Mouse (Mus musculus) limb, embryonic 15.5 days (tissue): Measurements from ENCODE around the gene Mfsd6. TPM values are rescaled to one million over a fixed set of nuclear protein-coding genes. Genes with fewer than 3 reads are reported as not detected.

ENCODE experiments used
- ATAC-seq: fragments of 200-750 bp; cut with Nextera tagmentation; 2 replicates; pipeline ENCODE4 v1.8.0; 2017; ENCODE audit warnings: low read depth, moderate TSS enrichment; ENCODE audit not compliant: insufficient number of reproducible peaks, low FRiP score, low TSS enrichment
- H3K27ac ChIP-seq: fragments of 300-500 bp; sonication (generic); 2 replicates; pipeline ENCODE4 v1.5.1; 2015; ENCODE audit warnings: moderate library complexity, mild to moderate bottlenecking, inconsistent platforms
- H3K27me3 ChIP-seq: fragments of 300-500 bp; sonication (generic); 2 replicates; pipeline ENCODE4 v1.6.1; 2015; ENCODE audit warnings: inconsistent platforms
- H3K36me3 ChIP-seq: fragments of 300-500 bp; sonication (generic); 2 replicates; pipeline ENCODE4 v1.6.1; 2015; ENCODE audit warnings: inconsistent platforms
- H3K4me1 ChIP-seq: fragments of 300-500 bp; sonication (generic); 2 replicates; pipeline ENCODE4 v1.6.1; 2015; ENCODE audit warnings: inconsistent platforms
- H3K4me2 ChIP-seq: fragments of 300-500 bp; sonication (generic); 2 replicates; pipeline ENCODE4 v1.6.1; 2015; ENCODE audit warnings: mild to moderate bottlenecking, inconsistent platforms
- H3K4me3 ChIP-seq: fragments of 300-500 bp; sonication (generic); 2 replicates; pipeline ENCODE4 v1.5.1; 2015; ENCODE audit warnings: mild to moderate bottlenecking, inconsistent platforms
- H3K9ac ChIP-seq: fragments of 300-500 bp; sonication (generic); 2 replicates; pipeline ENCODE4 v1.6.1; 2015; ENCODE audit warnings: inconsistent platforms
- H3K9me3 ChIP-seq: fragments of 300-500 bp; sonication (generic); 2 replicates; pipeline ENCODE4 v1.6.1; 2016; ENCODE audit warnings: inconsistent platforms
- WGBS: fragments of 180-500 bp; shearing (Covaris S2); methylation state at CpG from one replicate; pipeline ENCODE4 v1.1.7; 2015; 5-methylcytosine and 5-hydroxymethylcytosine counted together
- polyA plus RNA-seq: library from polyadenylated mRNA; unstranded; fragments of >200 nt; fragmentation: Nextera tagmentation; extraction: Ambion mirVana; gene quantifications from 2 replicates; pipeline ENCODE4 v1.2.1, GENCODE M21; 2015

Mfsd6 gene
- polyA plus RNA-seq = 4.3 and 4.9 TPM in 2 replicates

GRCm38 (mm10) chr1:52727056-52727900 is at the start of gene Mfsd6:
Mfsd6 (minus strand) TSS chr1:52727462.
- Histone ChIP-seq H3K9me3 (no peaks in the 10 kb centered on the region), H3K27me3 (peaks cover 12% of the 10 kb centered on the region), H3K4me1 (peaks cover 14% of the 10 kb centered on the region), H3K4me3 (peak within 1 kb of the TSS; percentile 73), H3K27ac (0 out of 2 replicates have a peak within 1 kb of the TSS, but pooled peaks have one; percentile 27), H3K9ac (peak within 1 kb of the TSS; percentile 50), H3K4me2 (peak within 1 kb of the TSS; percentile 99), H3K36me3 (no peaks in the 10 kb centered on the region)
- 2% methylated on average over 39 of the region's 63 CpGs for WGBS
- 0 out of 2 replicates have a peak, but pooled peaks have one; percentile 24 for ATAC-seq

- 0 out of 2 replicates have a peak, but pooled peaks cover 3% of the 10 kb centered on the region for H3K4me1 ChIP-seq
- H3K4me2 ChIP-seq = no peak overlapping the region
- 72% methylated on average over 7 of the region's 7 CpGs for WGBS
- H3K27me3 ChIP-seq = no peaks in the 10 kb centered on the region
- no peak for ATAC-seq
- no peaks in the 10 kb centered on the region for H3K36me3 ChIP-seq
- H3K9ac ChIP-seq = no peak overlapping the region
- H3K4me3 ChIP-seq = no peak overlapping the region
- H3K9me3 ChIP-seq = no peaks in the 10 kb centered on the region
- no peak overlapping the region for H3K27ac ChIP-seq
Measured at GRCm38 (mm10) chr1:52765176-52766111, 38.2 kb upstream of the Mfsd6 start.

DNA sequence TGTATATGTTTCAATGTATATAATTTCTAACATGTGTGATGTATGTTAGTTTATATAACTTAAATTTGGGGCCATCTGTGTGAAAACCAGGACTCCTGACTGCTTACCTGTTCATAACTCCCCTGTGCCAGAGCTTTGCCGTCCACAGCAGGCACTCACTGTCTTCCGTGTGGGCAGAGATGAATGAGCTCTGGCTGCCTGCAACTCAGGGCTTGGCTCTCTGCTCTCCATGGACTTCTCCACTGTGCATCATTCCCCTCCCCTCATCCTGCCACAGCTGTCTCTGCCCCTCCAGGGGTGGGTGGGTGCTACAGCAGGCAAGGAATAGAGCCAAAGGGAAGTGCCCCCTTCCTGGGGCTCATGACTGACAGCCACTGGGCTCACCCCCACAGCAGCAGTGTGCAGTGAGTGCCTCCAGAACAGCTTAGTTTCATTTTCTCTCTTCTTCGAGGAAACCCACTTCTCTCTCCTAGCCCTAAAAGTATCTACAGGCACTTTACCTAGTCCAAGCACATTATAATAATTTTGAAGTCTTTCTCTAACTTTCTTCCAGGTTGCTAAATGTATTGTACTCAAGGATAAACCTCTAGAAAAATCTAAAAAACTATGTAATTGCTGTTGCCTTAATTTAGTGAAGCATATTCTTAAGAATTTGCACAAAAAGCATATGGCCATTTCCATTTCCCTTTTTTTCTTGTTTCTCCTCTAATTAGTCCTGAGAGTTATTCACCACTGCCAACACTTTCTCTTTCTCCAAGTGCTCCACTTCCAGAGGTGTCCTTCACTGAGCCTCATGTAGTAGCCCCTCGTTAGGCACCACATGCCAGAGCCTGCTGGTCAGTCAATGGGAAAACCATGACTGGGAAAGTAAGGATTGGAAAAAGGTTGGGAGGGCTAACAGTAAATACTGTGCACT is 36.9 kb upstream of the Mfsd6 start:
- H3K4me2 ChIP-seq = no peak overlapping the region
- no peak overlapping the region for H3K27ac ChIP-seq
- ATAC-seq = no peak
- 46% methylated on average over 4 of the region's 4 CpGs for WGBS
- no peaks in the 10 kb centered on the region for H3K27me3 ChIP-seq
- H3K4me3 ChIP-seq = no peak overlapping the region
- H3K4me1 ChIP-seq = 0 out of 2 replicates have a peak, but pooled peaks cover 3% of the 10 kb centered on the region
- H3K9ac ChIP-seq = no peak overlapping the region
- H3K9me3 ChIP-seq = no peaks in the 10 kb centered on the region
- no peaks in the 10 kb centered on the region for H3K36me3 ChIP-seq

DNA sequence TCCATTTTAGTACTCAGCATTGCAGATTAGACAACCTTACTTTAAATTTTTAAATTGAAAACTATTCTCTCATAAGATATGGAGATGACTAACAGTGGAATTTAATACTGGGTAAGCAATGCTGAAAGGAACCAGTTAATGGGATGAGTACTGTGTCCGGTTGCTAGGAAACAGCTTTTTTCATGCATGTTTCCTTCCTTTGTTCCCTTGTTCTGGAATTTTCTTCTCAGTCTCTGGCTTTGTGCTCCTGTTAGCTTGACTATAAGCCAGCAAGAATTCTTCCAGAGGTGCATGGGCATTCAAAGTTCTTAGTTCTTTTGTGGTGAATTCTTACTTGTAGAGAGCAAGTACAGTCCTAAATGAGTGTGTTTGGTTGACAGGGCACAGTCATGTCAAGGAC is 30.9 kb upstream of the Mfsd6 start:
- Histone ChIP-seq H3K9ac (no peak overlapping the region), H3K4me1 (no peaks in the 10 kb centered on the region), H3K4me3 (no peak overlapping the region), H3K4me2 (no peak overlapping the region), H3K27me3 (no peaks in the 10 kb centered on the region), H3K36me3 (no peaks in the 10 kb centered on the region), H3K9me3 (no peaks in the 10 kb centered on the region), H3K27ac (no peak overlapping the region)
- ATAC-seq = no peak
- WGBS = 76% methylated on average over 1 of the region's 1 CpGs

DNA sequence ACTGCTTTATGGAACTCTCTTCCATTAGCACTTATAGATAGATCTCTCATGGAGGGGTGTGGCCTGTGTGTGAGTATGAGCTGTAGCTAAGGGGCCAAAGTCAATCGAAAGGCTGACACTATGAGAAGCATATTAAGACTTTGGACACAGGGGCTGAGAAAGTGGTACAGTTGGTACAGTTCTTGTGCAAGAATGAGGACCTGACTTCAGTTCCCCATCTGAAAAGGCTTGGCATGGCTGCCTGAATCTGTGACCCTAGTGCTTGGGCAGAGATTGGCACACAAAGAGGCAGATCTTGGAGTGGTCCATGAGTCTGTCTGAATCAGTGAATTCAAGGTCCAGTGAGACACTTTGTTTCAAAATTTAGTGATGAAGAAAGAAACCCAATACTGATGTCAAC is 27.1 kb upstream of the Mfsd6 start:
- H3K4me3 ChIP-seq = no peak overlapping the region
- H3K36me3 ChIP-seq = no peaks in the 10 kb centered on the region
- H3K9me3 ChIP-seq = no peaks in the 10 kb centered on the region
- H3K27me3 ChIP-seq = no peaks in the 10 kb centered on the region
- no peak overlapping the region for H3K4me2 ChIP-seq
- no peak overlapping the region for H3K9ac ChIP-seq
- no peak overlapping the region for H3K27ac ChIP-seq
- no peak for ATAC-seq
- H3K4me1 ChIP-seq = no peaks in the 10 kb centered on the region
- 86% methylated on average over 1 of the region's 1 CpGs for whole genome bisulfite sequencing

GRCm38 (mm10) chr1:52753828-52754227 is 26.6 kb upstream of the Mfsd6 start:
- H3K4me3 ChIP-seq = no peak overlapping the region
- no peaks in the 10 kb centered on the region for H3K27me3 ChIP-seq
- no peak overlapping the region for H3K9ac ChIP-seq
- no peaks in the 10 kb centered on the region for H3K9me3 ChIP-seq
- no peaks in the 10 kb centered on the region for H3K4me1 ChIP-seq
- no peak overlapping the region for H3K27ac ChIP-seq
- no peak overlapping the region for H3K4me2 ChIP-seq
- H3K36me3 ChIP-seq = no peaks in the 10 kb centered on the region
- no peak for ATAC-seq
- WGBS = 83% methylated on average over 2 of the region's 2 CpGs

DNA sequence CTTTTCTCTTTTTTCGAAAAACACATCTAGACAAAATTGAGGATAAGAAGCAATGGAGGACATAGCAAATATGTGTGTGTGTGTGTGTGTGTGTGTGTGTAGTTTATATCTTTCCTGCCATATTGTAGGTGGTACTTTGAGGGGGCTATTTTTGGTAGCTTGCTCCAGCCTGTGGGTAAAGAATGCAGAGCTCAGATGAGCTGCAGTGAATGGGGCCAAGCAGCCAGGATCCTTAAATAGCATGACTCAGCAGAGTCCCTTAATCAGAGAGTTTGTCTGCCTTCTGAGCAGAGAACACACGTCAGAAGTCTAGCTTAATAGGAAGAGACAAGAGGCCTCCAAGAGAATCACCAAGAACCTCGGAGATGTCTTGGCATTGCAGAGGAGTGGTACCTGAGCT is 25.4 kb upstream of the Mfsd6 start:
- H3K27ac ChIP-seq = no peak overlapping the region
- H3K27me3 ChIP-seq = no peaks in the 10 kb centered on the region
- H3K4me1 ChIP-seq = no peaks in the 10 kb centered on the region
- 68% methylated on average over 3 of the region's 3 CpGs for WGBS
- no peak for ATAC-seq
- H3K4me2 ChIP-seq = no peak overlapping the region
- no peak overlapping the region for H3K9ac ChIP-seq
- no peak overlapping the region for H3K4me3 ChIP-seq
- no peaks in the 10 kb centered on the region for H3K9me3 ChIP-seq
- H3K36me3 ChIP-seq = no peaks in the 10 kb centered on the region

DNA sequence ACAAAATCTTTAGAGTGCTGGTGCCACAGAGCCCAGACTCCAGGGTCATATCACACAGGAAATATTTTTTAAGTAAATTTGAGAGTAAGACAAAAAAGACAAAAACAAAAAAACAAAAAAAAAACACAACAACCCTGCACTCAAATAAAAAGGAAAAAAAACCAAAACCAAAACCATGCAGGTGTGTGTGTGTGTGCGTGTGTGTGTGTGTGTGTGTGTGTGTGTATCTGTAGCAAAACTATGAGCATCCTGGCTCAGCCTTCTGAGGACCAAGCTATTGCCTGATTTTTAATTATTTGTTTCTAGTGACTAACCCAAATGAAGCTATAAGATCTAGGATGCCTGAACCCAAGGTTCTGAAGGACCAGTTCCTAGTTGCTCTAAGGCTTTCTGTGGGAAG is 24.4 kb upstream of the Mfsd6 start:
- Histone ChIP-seq H3K9me3 (no peaks in the 10 kb centered on the region), H3K27ac (no peak overlapping the region), H3K36me3 (no peaks in the 10 kb centered on the region), H3K27me3 (no peaks in the 10 kb centered on the region), H3K4me2 (no peak overlapping the region), H3K4me1 (no peaks in the 10 kb centered on the region), H3K9ac (no peak overlapping the region), H3K4me3 (no peak overlapping the region)
- WGBS = 89% methylated on average over 1 of the region's 1 CpGs
- no peak for ATAC-seq

GRCm38 (mm10) chr1:52749978-52750377 is 22.7 kb upstream of the Mfsd6 start:
- Histone ChIP-seq H3K27me3 (no peaks in the 10 kb centered on the region), H3K4me1 (no peaks in the 10 kb centered on the region), H3K27ac (no peak overlapping the region), H3K4me2 (no peak overlapping the region), H3K9ac (no peak overlapping the region), H3K4me3 (no peak overlapping the region), H3K9me3 (no peaks in the 10 kb centered on the region), H3K36me3 (no peaks in the 10 kb centered on the region)
- no peak for ATAC-seq
- WGBS = 85% methylated on average over 1 of the region's 1 CpGs

DNA sequence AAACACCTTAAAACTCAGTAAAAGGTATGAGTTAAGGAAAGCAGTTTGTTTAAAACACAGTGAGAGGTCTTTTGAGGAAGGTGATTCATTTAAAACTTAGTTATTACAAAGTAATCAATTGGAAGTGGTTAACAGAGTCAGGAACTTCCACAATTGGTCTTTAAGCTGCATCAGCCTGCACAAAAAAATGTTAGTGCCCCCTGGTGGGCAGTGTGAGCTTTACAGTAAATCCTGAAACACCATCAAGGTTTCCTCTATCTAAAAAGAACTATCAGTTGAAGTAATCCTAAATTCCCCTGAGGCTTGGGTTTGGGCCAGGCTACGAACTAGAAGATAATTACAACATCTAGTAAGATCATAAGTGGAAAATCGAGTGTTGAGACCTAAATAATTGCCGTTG is 21.0 kb upstream of the Mfsd6 start:
- H3K9me3 ChIP-seq = no peaks in the 10 kb centered on the region
- H3K4me2 ChIP-seq = no peak overlapping the region
- no peak overlapping the region for H3K27ac ChIP-seq
- H3K4me3 ChIP-seq = no peak overlapping the region
- ATAC-seq = no peak
- no peak overlapping the region for H3K9ac ChIP-seq
- no peaks in the 10 kb centered on the region for H3K4me1 ChIP-seq
- H3K36me3 ChIP-seq = no peaks in the 10 kb centered on the region
- no peaks in the 10 kb centered on the region for H3K27me3 ChIP-seq
- WGBS = 17% methylated on average over 3 of the region's 3 CpGs

DNA sequence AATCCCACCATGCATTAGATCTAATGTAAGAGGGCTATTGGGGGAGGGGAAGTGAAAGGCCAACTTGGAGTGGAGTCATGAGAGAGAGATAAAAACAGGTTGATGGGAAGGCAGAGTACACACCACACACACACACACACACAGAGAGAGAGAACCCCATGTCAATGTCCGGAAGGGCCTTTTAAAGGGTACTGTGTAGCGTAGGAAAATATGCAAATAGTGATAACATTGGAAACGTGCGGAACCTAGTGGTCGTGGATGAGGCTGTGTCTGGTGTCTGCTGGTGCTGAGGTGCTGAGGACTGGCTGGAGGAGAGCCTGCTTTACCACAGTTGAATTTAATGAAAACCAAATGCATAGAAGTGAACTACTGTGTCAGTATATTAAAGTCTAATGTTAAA is 15.3 kb upstream of the Mfsd6 start:
- no peaks in the 10 kb centered on the region for H3K4me1 ChIP-seq
- H3K9ac ChIP-seq = no peak overlapping the region
- no peak overlapping the region for H3K4me2 ChIP-seq
- H3K27ac ChIP-seq = no peak overlapping the region
- no peaks in the 10 kb centered on the region for H3K27me3 ChIP-seq
- WGBS = 69% methylated on average over 5 of the region's 5 CpGs
- H3K4me3 ChIP-seq = no peak overlapping the region
- H3K36me3 ChIP-seq = no peaks in the 10 kb centered on the region
- no peak for ATAC-seq
- no peaks in the 10 kb centered on the region for H3K9me3 ChIP-seq
